Mouse (Mus musculus): ENCODE data around the gene Robo1.
"Not testable (repeated sequence)": the region's sequence is repeated elsewhere in the genome, so short reads cannot be mapped to it uniquely, and the experiment has no call there.

Robo1 gene

GRCm38 (mm10) chr16:72458155-72458554 is 150.0 kb downstream of the Robo1 start:
- no peak for DNase-seq

DNA sequence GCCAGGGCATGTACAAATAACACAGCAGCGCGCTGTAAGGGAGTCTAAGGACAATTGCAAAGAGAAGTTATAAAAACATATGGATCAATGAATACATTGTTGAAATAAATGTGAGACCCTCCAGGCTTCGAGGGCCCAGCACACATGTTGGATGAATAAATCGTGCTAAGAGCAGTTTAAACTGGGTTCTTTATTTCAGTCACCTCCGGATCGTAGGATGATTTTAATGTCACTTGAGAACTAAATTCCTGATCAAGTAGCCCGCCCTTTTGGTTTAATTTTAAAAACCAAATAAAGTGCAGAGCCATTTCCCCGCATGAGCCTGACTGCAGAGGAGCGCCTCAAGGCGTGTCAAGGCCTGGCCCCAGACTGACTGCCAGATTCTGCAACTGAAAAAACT is 150.5 kb downstream of the Robo1 start:
- no peak for DNase-seq

- DNase-seq: no peak
These were observed 157.6 kb downstream of the Robo1 start for GRCm38 (mm10) chr16:72465696-72466095.

- DNase-seq: no peak
These were observed 162.0 kb downstream of the Robo1 start for GRCm38 (mm10) chr16:72470037-72470673.

GRCm38 (mm10) chr16:72510716-72511199 is 202.7 kb downstream of the Robo1 start:
- no peak for DNase-seq

GRCm38 (mm10) chr16:72531337-72531736 is 223.2 kb downstream of the Robo1 start:
- no peak for DNase-seq

- DNase-seq: no peak
These were observed 225.9 kb downstream of the Robo1 start for GRCm38 (mm10) chr16:72533900-72534571.

- no peak for DNase-seq
These were observed 230.1 kb downstream of the Robo1 start for GRCm38 (mm10) chr16:72538171-72538570.

DNA sequence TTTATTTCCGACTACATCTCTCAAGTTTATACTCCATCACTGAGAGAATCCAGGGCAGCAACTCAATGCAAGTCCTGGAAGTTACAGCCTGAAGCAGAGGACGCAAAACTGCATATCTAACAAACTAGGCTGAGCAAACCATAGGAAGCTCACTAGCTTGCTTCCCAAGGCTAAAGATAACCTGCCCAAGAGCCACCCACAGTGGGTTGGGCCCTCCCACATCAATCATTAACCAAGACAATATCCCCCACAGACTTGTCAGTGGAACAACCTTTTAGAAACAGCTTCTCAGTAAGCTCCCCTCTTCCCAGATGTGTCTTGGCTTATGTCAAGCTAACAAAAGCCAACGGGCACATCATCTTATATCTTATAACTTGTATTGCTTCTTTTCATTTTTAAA is 235.8 kb downstream of the Robo1 start:
- DNase-seq: no peak

GRCm38 (mm10) chr16:72544950-72545349 is 236.8 kb downstream of the Robo1 start:
- DNase-seq: no peak

DNA sequence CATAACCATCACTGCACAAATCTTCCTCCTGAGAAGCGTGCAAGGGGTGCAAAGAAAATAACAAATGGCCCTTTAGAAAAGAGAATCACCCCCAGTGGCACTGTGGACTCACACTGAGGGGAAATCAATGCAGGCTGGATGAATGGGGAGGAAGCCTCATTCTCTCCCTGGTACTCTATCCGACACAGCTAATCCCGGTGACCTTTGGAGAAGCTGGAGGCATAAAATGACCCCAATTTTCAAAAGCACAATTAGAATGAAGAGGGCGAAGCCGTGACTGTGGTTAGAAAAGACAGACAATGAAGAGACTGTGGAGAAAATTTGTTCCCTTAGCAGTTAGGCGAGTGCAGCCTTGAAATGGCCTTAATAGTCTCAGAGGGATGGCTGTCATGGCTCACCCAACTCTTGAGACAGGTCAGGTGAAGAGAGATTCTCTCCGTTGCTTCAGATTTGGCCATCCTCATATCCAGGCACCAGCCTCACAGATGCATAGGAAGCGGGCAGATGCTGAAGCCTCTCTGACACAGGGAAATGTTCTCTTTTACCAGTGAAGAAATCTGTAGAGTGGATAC is 243.7 kb downstream of the Robo1 start:
- no peak for DNase-seq

DNA sequence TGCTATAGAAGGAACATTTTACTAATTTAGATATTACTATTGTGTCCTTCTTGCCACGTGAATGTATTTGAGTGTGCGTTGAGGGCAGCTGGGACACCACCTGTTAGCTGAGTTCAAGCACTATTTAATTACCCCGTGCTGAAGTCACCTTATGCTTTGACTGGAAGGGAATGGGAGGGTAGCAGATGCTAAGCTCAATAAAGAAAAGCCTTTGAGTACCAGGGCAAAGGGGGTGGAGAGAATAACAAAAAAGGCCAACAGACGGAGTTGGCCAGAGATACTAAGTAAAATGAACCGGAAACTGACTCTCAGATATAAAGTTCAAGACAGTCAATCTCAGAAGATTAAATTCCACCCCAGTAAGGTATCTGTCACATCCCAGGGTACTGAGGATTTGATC is 245.6 kb downstream of the Robo1 start:
- no peak for DNase-seq

GRCm38 (mm10) chr16:72562149-72562548 is 254.0 kb downstream of the Robo1 start:
- not testable (repeated sequence) for DNase-seq

DNA sequence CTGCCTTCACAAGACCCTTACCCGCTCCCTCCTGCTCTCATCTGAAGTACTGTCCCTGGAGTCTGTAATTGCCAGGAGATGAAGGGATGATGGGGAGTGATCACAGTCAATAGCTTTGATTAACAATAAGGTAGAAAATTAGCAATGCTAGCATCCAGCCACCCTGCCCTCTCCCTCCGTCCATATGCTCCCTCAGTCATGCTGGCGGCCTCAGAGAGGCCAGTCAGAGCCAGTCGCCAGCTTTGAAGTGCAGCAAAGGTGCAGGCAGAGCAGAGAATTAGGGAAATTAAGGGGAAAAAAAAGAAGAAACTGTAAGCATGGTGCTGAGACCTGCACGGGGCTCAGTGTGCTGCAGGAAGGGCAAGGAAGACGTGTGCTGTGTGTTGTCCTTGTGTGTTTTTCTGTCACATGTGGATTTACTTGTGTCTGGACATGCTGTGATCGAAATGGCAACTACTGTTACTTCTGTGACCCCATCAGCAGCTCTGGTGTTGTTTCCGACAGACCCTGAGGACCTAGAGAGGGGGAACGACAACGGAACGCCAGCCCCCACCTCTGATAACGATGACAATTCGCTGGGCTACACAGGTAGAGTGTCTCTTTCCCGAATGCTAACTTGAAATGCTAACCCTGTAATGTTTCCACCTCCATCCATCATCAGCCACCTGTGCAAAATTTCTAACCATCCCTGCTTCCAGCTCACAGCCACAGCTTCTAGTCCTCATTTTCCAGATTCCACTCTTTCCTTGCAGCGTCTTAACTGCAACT is 255.3 kb downstream of the Robo1 start:
- no peak for DNase-seq

DNA sequence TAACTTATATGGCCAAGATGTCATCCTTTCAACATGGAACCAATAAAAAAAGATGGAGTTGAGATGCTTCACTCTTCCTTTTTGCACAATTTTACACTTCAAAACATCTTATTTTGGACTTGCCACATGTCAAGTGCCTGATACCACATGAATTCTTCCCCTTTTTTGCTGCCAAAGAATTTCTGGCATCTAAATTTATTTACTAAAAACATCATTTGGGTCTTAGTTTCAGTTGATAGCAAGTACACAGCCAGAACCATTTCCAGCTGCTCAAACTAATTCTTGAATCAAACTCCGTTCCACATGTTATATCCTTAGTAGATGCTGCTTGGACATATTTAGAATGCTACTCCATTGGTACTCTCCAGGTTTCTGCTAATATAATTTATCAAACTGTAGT is 267.1 kb downstream of the Robo1 start:
- DNase-seq: peak; percentile 13

DNA sequence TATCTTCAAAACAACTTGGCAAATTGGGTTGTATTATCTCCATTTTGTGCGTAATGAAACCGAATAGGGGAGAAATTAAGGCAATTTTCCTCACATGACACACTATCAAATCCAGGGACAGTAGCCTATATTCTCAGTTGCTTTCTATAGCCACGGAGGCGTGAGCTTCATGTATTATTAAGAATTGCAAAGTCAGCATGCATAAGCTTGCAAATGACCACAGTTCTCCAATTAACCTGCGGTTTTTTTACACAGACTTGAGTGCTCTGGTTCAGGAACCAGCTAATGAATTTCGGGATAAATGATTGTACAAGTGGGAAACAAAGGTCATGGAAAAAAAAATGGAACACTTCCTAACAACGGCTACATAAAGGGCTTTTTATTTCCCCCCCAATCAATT is 268.9 kb downstream of the Robo1 start:
- DNase-seq: no peak

- no peak for DNase-seq
These were observed 276.5 kb downstream of the Robo1 start for GRCm38 (mm10) chr16:72584454-72585159.

- peak; percentile 5 for DNase-seq
These were observed 277.2 kb downstream of the Robo1 start for GRCm38 (mm10) chr16:72585160-72585813.

- no peak for DNase-seq
These were observed 279.4 kb downstream of the Robo1 start for GRCm38 (mm10) chr16:72587376-72588072.

- DNase-seq: no peak
These were observed 295.5 kb downstream of the Robo1 start for GRCm38 (mm10) chr16:72603487-72604206.

DNA sequence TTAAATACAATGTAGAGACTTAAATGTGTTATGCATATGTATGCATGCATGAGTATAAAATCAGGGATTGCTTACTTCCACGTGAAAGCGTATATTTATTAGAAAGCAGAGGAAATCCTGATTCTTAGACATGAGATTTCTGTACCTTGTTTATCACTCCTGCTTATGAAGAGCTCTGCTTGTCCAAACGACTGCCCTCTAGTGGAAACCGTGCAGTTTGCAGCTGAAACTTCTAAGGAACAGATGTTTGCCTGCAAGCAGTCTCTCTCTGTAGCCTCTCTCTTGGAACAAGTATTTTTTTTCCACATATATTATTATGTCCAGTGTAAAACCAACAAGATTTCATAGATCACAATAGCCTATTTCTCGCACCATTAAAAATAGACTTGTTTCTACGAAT is 297.0 kb downstream of the Robo1 start:
- DNase-seq: peak; percentile 83

Data from lung, postnatal 36 days (tissue).